Mouse (Mus musculus) heart, postnatal 10 days (tissue): ENCODE measurements around the gene Polr2m. TPM values are rescaled to one million over a fixed set of nuclear protein-coding genes. Genes with fewer than 3 reads are reported as not detected.

Experiments
- DNase-seq, 2 experiments: peaks; one replicate each; pipeline ENCODE4 v3.0.0; 2021
- intact Hi-C: fragments of 180-260 bp; cut with DNase I; formaldehyde crosslinking; loops from one replicate; pipeline ENCODE4 v1.15.1; 2025
- total RNA-seq, 2 experiments: library from RNA; stranded (reverse); gene quantifications; 2 replicates each; pipeline ENCODE4 v1.2.3; 2021

Polr2m gene
- total RNA-seq, 2 experiments from 2014 or later: 261 to 290 TPM

- no peak for DNase-seq
- intact Hi-C loops: no loop called here
Observed at GRCm38 (mm10) chr9:71476601-71477000, 9.1 kb downstream of the Polr2m start.

GRCm38 (mm10) chr9:71475536-71475935 is 10.2 kb downstream of the Polr2m start:
- intact Hi-C loops: no loop called here
- DNase-seq: no peak

- no peak for DNase-seq
- intact Hi-C loops: no loop called here
Observed at GRCm38 (mm10) chr9:71467434-71467833, 18.3 kb downstream of the Polr2m start.

DNA sequence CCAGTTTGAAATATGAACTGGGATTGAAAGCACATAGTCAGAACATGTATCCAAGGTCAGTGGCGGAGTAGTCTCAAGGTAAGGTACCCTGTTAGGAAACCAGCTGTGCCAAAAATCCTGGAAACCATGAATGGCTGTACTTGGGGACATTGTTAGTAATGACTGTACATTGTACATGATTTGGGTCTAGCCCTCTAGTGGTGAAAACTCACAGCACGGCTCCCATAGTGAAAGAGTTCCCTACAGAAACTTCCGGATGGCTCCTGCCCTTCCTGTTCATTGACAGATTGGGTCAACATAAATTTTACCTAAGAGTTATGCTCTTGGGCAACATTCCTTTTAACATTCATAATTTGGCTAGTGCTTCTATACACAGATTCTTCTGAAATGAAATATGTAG is 19.6 kb downstream of the Polr2m start:
- intact Hi-C loops: no loop called here
- peak; percentile 48 for DNase-seq

- intact Hi-C loops: no loop called here
- DNase-seq: no peak
Observed at GRCm38 (mm10) chr9:71463072-71463667, 22.6 kb downstream of the Polr2m start.

- intact Hi-C loops: no loop called here
- DNase-seq: no peak
Observed at GRCm38 (mm10) chr9:71456738-71457137, 29.0 kb downstream of the Polr2m start.

DNA sequence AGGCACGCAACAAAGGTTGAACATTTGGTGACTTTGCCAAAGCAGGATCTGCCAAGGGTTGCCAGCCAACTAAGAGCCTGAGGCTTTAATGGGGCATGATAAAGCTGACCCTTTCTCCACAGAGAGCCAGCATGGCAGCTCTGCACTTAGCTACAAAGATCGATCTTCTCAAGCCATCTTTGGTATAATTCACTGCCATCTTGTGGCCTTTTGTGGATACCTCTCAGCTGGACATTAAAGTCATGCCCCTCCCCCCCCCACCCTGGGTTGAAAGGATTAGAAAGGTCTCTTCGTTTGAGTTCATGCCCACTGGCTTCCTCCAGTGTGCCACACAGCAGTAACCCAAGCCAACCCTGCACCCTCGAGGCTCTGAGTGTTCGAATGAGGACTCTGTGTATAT is 31.8 kb downstream of the Polr2m start:
- DNase-seq: no peak
- intact Hi-C loops: no loop called here

GRCm38 (mm10) chr9:71453352-71453751 is 32.4 kb downstream of the Polr2m start:
- DNase-seq: no peak
- intact Hi-C loops: no loop called here

- intact Hi-C loops: no loop called here
- DNase-seq: no peak
Observed at GRCm38 (mm10) chr9:71450626-71451025, 35.1 kb downstream of the Polr2m start.

DNA sequence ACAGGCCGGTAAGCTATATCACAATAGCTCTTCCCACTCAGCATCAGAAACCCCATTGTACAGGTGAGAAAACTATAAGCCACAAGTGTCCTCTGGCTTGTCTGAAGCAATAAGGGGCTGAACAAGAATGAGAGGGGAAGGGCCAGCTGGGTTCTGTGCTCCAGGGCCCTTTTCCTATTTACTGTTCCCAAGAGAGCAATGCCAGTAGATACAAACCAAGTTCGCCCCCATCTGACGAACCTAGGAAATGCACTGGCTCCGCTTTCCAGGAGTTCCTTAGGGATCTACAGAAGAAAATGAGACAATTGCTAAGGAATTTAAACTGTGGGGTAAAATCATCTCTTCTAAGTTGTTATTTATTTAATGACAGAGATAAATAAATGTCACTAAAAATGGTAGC is 38.2 kb downstream of the Polr2m start:
- intact Hi-C loops: loop anchor here (1.0 kb wide), 2 partner anchors 88 to 232 kb away; partner anchors contain the start of gene Aldh1a2
- peak; percentile 86 to 90 for DNase-seq

- intact Hi-C loops: no loop called here
Observed at GRCm38 (mm10) chr9:71445308-71445707, 40.4 kb downstream of the Polr2m start.

DNA sequence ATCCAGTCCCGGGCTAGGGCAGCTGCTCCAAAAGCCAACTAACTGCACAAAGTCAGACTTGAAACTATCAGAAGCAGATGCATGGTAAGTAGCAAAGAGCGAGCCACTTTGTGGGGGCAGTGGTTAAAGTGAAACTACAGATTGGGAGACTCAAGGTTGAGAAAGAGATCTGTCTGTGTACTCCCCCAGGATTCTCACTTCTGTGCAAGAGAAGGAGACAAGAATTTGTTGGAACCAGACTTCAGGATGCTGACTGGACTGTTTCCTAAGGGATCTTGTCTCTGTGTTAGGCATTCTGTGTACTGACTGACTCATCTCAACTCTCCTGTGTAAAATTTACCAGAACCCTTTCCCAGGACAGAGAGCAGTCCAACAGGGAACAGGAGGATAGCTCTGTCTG is 47.6 kb downstream of the Polr2m start:
- intact Hi-C loops: no loop called here
- no peak for DNase-seq

More at GRCm38 (mm10) chr9:71445308-71445707, 40.4 kb downstream of the Polr2m start:
- DNase-seq: no peak

Other genes with a start within 250 kb of the Polr2m start
- 100 to 1,000 TPM; 325 to 374 TPM for gene Myzap, start 106.4 kb upstream of the Polr2m start, total RNA-seq